Mouse (Mus musculus): ENCODE data around the gene Mcub. TPM values are rescaled to one million over a fixed set of nuclear protein-coding genes. Genes with fewer than 3 reads are reported as not detected.

Mcub gene
- total RNA-seq, 2 experiments from 2014 or later, result 0.99 to 1.9 TPM

DNA sequence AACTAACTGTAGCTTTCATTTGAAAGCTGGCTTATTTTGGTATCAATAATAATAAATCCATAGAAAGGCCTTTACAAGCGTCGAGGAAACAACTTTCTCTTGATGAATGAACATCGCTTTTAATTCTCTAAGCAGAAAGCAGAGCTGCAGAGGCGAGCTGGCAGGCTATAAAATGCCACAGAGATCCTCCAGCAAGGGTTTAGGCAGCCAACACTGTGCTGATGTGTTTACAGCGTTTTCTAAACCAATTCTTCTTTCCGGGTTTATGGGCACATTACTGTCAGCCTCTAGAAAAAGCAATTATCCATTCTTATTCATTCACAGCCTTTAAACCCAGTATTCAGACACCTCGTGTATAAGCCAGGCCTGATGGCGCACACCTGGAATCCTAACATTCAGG is 7.5 kb downstream of the Mcub start:
- DNase-seq (ENCODE audit: low spot score in 2 of 2), result no peak
- intact Hi-C loops (cut with DNase I), result no loop called here

DNA sequence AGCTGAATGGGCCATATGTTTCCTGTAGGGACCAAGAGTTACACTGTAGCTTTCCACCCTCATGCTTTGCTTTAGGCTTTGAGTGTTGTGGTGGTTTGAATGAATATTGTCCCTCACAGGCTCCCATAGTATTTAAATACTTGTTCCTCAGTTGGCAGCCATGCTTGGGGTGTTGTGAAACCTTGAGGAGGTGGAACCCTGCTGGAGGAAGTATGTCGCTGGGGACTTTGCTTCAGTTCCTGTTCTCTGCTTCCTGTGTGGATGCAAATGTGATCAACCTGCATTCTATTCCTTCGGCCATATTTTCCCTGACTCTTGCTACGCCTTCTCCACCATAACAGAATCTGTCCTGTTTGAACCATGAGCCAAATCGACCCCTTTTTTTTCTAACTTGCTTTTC is 16.7 kb downstream of the Mcub start:
- intact Hi-C loops (cut with DNase I), result no loop called here
- no peak for DNase-seq (ENCODE audit: low spot score in 2 of 2)

DNA sequence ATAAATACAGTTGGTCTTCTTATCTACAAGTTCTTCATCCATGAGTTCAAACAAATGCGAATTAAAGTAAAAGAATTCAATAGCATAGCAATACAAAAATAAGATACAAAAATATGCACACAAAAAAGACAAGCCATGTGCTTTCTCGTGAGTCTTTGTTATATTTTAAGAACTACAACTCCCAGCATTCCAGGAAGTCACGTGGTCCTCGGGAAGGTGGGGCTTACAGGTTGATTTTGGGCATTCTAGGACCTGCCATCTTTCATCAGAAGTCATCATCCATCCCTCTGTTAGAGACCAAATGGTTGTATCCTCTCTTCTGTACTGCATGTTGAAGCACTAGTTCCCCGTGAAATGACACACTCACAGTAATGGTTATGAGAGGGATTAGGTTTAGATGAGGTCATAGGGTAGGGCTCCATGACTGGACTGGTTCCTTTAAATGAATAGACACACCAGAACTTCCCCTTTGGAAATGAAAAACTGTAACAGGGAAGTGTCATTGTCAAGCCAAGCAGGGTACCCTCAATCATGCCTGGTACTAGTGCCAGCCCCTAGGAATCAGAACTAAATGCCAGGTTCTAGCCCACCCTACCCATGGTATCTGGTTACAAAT is 20.7 kb downstream of the Mcub start:
- no peak for DNase-seq (ENCODE audit: low spot score in 2 of 2)
- intact Hi-C loops (cut with DNase I), result no loop called here

DNA sequence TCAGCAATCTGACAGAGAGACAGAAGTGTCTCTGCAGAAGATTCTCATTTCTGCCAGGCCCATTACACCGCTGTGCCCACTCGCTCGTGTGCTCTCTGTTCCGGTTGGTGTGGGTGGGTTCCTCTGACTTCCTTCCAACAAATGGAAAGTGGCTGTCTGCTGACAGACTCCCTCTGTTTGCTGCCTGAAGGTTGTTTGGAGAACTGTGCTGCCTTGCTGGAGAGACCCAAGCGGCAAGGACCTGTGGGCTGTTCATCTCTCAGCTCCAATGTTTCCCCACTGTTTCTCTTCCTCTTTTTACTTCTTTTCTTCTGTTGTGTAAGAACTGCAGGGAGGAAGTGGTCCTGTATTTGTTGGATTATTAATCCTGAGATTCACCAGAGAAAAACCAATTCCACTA is 21.6 kb downstream of the Mcub start:
- peak; percentile 31 to 87 for DNase-seq (ENCODE audit: low spot score in 2 of 2)
- intact Hi-C loops (cut with DNase I), result no loop called here

DNA sequence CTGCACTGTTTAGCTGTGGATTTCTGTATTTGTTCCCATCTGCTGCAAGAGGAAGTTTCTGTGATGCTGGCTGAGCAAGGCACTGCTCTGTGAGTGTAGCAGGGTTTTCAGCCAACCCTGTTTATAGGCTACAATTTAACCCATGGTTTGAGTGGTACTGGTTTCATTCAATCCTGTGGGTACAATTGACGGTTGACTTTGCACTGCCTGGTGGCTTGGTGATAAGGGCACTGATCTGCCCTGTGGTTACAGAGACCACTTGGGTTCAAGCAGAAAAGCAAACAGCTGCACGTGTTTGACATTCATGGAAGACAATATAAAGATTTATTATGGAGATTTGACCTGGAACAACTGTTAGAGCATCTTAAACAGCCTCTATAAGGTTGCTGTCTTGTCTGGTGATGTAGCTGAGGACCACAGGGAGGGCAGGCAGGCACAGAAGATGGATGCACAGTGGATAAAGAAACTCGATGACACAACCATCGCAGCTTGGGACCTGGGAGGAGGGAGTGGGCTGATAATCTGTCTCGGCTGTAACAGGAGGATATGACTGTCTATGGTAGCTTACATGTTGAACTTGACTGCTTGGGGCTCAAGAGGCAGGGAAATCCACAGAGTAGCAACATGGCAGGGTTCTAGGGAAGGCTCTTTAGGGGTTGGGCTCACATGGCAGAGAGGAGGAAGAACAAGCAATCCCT is 23.6 kb downstream of the Mcub start:
- DNase-seq (ENCODE audit: low spot score in 2 of 2), result no peak
- intact Hi-C loops (cut with DNase I), result no loop called here

DNA sequence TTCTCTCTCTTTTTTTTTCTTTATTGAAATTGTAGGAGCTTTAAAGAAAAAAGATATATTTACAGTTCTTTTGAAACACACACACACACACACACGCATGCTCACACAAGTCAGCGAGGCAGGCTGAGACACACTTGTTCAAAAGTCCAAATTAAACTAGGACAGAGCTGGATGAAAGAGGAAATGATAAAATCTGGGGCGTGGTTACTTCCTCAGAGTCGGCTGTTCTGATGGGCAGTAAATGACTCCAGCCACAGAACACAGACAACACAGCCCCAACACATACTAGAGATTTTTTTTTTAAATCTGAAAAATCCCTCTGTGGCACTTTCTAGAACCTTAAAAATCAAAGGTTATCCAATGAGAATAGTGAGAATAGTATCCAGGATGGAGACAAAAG is 26.2 kb downstream of the Mcub start:
- no peak for DNase-seq (ENCODE audit: low spot score in 2 of 2)
- intact Hi-C loops (cut with DNase I), result no loop called here

DNA sequence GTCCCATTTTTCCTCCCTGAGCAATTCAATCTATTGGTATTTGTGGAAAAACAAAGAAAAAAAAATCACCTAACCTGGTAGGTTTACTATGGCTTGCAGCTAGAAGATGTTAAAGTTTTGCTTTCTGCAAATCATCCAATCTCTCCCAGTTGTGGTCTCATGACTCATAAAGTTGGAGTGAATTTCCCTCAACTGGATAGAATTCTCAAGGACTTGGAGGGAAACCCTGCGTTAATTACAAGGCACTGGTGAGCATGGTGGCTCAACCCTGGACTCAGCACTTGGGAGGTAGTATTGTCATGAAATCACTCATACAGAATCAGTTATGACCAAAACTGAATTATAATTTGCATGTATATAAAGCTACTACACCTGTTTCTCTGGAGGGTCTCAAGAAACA is 28.7 kb downstream of the Mcub start:
- DNase-seq (ENCODE audit: low spot score in 2 of 2), result no peak
- intact Hi-C loops (cut with DNase I), result no loop called here

DNA sequence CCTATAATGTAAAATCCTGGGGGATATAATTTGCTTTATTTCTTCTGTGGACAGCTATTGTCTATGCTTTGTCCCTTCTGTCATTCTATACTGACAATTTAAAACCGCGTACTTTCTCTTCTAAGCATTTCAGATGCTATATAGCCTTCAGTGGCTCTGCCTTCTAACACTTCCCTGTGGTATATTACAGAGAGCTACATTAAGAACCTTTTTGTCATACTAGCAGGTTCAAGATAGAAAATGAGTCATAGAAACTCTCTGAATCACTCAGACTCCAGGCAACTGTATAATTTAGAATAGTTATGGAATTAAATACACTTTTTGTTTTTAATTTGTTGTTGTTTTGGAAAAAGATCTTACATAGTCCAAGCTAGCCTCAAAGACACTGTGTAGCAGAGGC is 29.2 kb downstream of the Mcub start:
- intact Hi-C loops (cut with DNase I), result no loop called here
- peak in 1 of 2 experiments; percentile 33 for DNase-seq (ENCODE audit: low spot score in 2 of 2)

DNA sequence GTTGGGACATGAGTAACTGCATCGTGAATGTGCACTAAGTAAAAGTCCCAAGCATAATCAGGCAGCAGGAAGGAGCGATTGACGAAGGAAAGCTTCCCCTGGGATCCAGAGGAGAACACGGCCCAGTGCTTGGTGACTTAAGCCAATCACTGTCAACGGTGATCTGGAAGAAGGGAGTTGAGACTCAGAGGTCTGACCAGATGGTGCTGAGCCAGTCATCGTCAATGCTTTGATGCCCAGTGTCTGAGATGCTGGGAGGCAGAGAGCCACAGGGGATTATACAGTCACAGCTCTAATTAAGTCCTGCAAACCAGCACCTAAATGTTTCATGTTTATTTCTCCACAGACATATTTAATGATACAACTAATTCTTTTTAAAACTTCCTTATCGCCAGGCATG is 30.9 kb downstream of the Mcub start:
- intact Hi-C loops (cut with DNase I), result no loop called here
- DNase-seq (ENCODE audit: low spot score in 2 of 2), result no peak

DNA sequence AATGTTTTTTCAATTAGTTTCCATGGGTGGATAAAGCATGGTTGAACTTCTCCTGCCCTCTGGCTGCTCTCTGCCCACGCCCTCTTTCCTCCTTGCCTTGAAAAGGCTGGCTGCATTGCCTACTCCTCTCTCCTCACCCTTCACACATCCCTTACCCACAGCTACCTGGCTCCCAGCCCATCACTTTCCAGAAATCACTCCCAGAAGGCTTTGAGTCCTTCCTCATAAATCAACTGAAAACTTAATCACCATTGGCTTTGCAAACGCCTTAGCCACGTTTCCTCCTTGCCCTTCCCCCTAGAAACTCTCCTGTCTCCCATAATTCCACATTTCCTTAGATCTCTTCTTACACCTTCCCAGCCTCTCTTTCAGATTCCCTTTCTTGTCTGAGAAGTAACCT is 32.2 kb downstream of the Mcub start:
- intact Hi-C loops (cut with DNase I), result no loop called here
- no peak for DNase-seq (ENCODE audit: low spot score in 2 of 2)

DNA sequence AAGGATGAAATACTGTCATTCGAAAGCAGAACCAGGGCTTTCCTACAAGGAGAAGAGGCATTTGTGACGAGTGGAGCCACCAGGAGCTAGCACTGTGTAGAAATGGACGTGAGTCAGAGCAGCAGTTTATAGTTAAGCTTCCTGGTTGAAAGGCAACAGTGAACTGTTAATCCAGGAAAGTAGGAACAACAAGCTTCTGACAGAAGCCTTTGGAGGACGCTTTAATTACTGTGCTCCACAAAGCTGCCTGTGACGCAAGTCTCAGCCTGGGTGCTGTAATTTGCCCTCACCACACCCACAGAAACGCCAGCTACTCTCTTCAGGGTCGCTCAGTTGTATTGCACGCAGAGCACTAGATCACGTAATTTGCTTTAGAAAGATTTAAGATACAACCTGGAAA is 33.4 kb downstream of the Mcub start:
- intact Hi-C loops (cut with DNase I), result no loop called here

DNA sequence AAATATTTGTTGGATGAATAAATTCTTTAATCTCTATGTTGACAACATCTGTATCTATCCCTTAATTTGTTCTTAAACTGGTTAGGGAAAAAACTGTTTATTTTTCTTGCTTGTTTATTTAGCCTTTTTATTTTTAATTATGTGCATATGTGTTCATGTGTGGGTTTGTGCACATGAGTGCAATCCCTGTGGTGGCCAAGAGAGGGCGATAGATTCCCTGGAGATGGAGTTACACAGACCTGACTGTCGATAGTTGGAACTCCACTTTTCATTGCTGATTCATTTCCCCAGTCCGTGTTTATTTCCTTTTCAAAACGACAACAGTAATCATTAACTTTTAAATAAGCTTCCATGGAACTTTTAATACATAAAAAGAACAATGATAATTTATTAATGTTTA is 37.6 kb downstream of the Mcub start:
- no peak for DNase-seq (ENCODE audit: low spot score in 2 of 2)
- intact Hi-C loops (cut with DNase I), result no loop called here

More for the DNA sequence above, 33.4 kb downstream of the Mcub start:
- DNase-seq (ENCODE audit: low spot score in 2 of 2), result peak in 1 of 2 experiments; percentile 31

DNA sequence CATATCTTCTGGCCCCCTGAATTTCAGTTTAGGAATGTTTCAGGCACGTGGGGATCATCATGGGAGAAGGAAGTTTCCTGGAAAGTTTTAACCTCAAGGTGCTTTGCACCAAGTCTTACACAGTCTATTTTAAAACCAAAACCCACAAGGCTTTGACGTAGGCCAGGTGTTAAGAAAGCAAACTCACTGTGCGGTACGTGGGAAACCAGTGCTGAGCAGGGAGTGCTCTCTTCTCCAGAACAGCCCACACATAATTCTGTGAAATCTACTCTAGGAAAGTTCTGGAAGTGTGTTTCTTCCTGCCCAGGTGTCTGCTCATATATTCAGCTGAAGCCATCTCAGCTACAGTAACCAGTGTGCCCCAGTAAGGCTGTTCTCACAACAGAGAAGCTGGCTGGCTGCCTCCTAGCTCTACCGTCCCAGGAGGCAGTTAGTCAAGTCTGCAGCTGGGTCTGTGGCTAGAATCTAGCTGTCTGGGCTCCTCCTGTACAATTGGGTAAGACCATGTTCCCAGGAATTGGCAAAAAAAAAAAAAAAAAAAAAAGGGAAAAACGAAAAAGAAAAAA is 39.7 kb downstream of the Mcub start:
- intact Hi-C loops (cut with DNase I), result no loop called here
- peak in 1 of 2 experiments; percentile 63 for DNase-seq (ENCODE audit: low spot score in 2 of 2)

DNA sequence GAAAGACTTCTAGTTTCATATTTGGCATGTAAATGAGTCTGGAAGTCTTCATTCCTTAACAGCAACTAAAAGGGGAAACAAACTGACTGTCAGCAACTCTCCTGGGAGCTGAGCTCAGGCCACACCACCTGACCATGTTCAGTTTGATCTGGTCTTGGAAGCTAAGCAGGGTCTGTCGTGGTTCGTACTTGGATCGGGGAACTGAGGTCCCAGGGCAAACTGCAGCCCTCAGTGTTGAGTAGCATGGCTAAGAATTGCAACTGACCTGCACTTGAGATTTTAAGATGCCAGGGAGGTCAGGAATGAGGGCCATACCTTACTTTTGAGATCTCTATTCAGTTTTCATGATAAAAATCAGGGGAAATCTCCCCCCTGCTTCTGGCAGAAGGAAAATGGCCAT is 44.1 kb downstream of the Mcub start:
- no peak for DNase-seq (ENCODE audit: low spot score in 2 of 2)
- intact Hi-C loops (cut with DNase I), result no loop called here

DNA sequence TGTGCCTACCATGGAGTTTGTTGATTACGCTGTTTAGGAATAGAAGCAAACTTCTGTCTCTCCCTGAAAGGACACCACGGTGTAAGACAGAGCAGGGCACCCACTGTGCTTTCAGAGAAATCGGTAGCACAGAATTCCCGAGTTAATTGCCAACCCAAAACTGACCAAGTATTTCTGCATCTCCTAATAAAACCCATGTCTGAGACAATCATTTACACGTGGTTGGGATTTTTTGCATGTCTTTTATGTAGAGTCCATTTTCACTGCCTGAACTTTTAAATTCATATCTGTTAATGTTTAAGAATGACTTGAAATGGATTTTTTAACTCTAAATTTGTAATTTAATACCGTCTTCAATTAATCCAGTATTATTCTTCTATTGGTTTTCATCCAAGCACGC is 46.4 kb downstream of the Mcub start:
- intact Hi-C loops (cut with DNase I), result no loop called here
- no peak for DNase-seq (ENCODE audit: low spot score in 2 of 2)

DNA sequence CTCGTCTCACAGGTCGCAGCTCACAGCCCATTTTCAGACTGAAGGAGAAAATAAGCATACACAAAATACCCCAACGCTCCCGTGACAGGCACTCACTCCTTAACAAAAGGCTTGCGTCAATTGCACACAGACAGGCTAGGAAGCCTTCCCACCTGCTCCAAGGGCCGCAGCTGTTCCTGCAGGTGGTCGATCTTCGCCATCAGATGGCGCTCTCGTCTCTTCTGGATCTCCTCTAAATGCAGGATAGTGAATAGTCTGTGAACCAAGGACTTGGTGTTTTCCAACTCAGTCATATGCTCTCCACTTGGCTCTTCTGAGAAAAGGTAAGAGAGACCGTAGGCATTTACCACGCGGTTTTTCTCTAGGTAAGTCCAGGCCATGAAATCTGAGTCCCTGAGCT is 51.6 kb downstream of the Mcub start:
- intact Hi-C loops (cut with DNase I), result loop anchor here (1.0 to 5.0 kb wide), 2 partner anchors 144 to 161 kb away; partner anchors contain the start of gene Sec24b
- DNase-seq (ENCODE audit: low spot score in 2 of 2), result peak; percentile 81 to 91

DNA sequence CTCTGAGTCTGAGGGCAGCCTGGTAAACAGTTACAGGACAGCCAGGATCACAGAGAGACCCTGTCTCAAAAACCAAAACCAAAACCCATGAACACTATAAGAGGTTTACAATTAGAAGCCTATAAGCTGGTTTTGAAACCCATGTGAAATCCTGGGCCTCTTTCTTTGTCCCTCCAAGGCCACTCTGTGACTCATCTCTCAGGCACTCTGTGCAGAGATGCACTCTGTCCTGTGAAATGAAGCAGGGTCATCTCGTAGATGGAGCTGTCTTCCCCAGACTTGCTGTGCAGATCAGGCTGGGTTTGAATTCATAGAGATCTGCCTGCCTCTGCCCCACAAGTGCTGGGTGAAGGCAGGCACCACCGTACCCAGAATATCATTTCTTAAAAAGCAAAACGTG is 52.6 kb downstream of the Mcub start:
- no peak for DNase-seq (ENCODE audit: low spot score in 2 of 2)
- intact Hi-C loops (cut with DNase I), result loop anchor here (5.0 kb wide), 1 partner anchor 145 kb away; the partner anchor contains the start of gene Sec24b

DNA sequence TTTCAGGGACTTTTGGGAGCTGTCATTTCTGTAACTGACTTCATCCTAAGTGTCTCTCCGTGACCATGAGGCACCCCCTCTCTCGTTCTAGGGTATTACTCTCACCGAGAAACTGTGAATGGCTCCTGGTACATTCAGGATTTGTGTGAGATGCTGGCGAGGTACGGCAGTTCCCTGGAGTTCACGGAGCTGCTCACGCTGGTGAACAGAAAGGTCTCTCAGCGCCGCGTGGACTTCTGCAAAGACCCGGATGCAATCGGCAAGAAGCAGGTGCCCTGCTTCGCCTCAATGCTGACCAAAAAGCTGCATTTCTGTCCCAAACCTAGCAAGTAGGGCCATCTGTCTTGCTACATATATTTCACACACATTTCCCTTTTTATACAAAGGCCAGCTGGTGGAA is 56.8 kb downstream of the Mcub start:
- no peak for DNase-seq (ENCODE audit: low spot score in 2 of 2)
- intact Hi-C loops (cut with DNase I), result no loop called here

DNA sequence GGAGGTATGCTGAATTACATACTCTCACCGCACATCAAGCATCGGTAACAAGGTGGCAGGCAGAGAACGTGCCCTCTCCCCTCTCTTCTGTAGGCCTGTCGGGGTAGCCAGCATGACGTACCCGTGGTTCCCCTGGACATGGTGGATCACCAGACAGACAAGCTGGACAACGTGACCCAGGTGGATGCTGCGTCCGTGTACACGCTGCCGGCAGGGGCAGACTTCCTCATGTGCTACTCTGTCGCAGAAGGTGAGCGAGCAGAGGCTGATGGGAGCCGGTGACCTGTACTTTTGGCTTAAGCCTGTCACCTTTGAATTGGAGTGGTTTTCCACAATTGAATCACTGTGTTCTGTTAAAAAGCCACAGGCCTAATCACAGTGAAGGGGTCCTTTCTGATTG is 58.0 kb downstream of the Mcub start:
- no peak for DNase-seq (ENCODE audit: low spot score in 2 of 2)
- intact Hi-C loops (cut with DNase I), result no loop called here

DNA sequence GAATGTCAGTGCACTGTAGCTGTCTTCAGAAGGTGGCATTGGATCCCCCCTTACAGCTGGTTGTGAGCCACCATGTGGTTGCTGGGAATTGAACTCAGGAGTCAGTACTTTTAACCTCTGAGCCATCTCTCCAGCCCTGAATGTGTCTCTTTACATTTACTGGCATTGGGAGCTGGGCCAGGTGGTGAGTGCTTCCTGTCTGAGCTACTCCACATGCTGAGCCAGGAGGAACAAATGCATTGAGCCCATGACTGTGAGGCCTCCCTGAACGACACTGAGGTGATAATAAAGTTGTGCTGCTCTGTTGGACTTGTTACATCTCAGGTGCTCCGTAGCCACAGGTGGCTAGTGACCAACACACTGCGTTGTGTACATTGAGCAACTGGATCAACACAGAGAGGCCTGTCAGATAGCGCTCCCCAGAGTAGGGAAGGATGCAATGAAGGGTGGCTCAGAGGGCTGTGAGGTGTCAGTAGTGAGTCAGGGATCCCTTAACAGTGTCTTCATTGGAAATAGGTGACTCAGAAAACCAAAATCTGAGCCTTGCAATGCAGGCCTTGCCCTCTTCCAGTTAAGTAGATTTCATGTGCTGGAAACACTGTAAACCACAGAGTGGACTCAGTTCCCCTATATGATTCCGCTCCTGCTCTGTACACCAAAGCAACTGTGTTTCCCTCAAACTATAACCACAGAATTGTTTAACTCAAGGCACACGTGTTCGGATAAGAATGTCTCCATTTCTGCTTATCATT is 65.4 kb downstream of the Mcub start:
- no peak for DNase-seq (ENCODE audit: low spot score in 2 of 2)

More for the DNA sequence above, 65.4 kb downstream of the Mcub start:
- intact Hi-C loops (cut with DNase I), result loop anchor here (10.0 kb wide), 1 partner anchor 790 kb away; no protein-coding TSS in a partner anchor
